Mouse (Mus musculus) lung, postnatal 0 days (tissue): ENCODE results near the gene Usp45.

Source experiments
- CTCF ChIP-seq: IDR thresholded peaks from 2 replicates; pipeline ENCODE4 v1.5.1; 2016; ENCODE audit warnings: antibody characterized with exemption, mild to moderate bottlenecking
- EP300 ChIP-seq: IDR thresholded peaks from 2 replicates; pipeline ENCODE4 v1.6.1; 2016; ENCODE audit warnings: antibody characterized with exemption, mild to moderate bottlenecking, control low read depth

DNA sequence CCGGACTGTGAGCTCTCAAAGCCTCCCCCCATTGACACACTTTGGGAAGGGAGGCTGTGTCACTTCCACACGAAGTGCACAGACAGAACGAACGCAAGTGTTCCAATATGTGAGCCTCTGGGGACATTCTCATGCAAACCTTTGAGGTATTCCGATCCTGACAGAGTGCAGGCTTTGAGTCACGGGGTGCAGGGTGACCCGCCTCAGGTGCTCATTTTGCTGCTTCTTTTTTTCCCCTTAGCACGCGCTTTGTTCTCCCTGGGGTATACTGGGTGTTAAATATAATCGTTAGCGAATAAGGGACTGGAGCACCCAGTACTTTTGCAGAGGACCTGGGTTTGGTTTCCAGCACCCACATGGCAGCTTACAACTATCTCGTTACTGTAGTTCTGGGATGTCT lies 19.3 kb downstream of the Usp45 start:
- TF ChIP-seq EP300 (no peak), CTCF (no peak)
